Mouse (Mus musculus): ENCODE results near the gene Olfr885.

The Olfr885 gene

DNA sequence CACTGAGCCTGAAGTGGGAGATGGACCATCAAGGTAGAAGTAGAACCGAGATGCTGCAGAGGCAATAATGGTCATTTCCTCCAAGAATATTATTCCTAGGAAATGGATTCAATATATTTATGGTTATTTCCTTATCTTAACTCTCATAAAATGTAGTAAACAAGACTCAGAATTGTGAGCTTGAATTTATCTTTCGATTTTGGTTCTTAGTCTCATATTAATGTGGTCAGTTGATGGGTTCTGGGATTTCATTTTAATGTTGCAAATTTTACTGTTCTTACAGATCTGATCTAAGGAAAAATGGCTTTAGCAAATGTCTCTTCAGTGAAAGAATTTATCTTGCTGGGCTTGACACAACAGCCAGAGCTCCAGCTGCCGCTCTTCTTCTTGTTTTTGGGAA is at the start of gene Olfr885:
Gene Olfr885 (plus strand): TSS at position 301 of the 400 bp plus-strand sequence.
- no peak for DNase-seq (ENCODE audit: low read depth, low spot score)

DNA sequence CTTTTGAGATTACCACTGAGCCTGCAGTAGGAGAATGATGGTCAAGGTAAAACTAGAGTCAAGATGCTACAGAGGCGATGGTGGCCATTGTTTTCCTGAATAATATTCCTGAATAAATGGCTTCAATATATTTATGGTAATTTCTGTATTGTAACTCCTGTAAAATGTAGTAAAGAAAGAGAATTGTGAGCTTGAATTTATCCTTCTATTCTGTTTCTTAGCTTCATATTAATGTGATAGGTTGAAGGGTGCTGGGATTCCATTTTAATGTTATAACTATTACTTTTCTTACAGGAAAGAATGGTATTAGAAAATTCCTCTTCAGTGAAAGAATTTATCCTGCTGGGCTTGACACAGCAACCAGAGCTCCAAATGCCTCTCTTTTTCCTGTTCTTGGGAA is 35.6 kb upstream of the Olfr885 start, which contains the start of gene Olfr883:
Gene Olfr883 (plus strand): TSS at position 301 of the 400 bp plus-strand sequence.
- no peak for DNase-seq (ENCODE audit: low read depth, low spot score)

DNA sequence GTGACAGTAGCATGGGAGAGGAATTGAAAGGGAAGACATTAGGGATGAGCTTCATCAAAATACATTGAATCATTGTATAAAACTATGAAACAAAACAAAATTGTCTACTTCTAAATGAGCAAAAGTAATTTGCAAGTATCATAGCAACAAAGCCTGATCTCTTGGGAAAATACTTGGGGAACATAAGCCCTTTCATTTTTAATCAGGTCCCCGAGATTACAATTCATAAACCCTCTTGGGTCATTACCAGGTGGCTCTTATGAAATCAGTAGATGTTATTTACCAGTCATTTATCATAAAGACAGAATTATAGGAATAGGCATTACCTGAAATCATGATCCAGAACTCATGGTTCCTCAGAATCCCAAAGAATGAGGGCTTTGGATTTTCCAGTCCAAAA is 14.9 kb upstream of the Olfr885 start, which contains the start of gene Olfr884:
Gene Olfr884 (plus strand): TSS at position 301 of the 400 bp plus-strand sequence.
- no peak for DNase-seq (ENCODE audit: low read depth, low spot score)

DNA sequence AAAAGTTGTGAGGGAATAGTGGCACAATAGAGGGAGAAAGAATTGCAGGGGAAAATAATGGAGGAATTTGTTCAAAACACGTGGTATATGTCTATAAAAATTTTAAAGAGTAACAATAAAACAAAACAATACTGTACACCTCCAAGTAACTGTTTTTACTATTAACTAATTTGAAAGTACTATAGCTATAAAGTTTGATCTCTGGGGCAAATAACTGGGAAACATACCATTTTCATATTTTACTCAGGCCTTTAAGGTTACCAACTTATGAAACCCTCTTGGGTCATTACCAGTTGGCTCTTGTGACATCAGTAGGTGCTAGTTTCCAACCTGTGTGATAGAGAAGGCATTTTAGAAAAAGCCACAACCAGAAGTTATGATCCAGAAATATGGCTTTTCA is 22.6 kb downstream of the Olfr885 start, which contains the start of gene Olfr887:
Gene Olfr887 (plus strand): TSS at position 301 of the 400 bp plus-strand sequence.
- no peak for DNase-seq (ENCODE audit: low read depth, low spot score)

DNA sequence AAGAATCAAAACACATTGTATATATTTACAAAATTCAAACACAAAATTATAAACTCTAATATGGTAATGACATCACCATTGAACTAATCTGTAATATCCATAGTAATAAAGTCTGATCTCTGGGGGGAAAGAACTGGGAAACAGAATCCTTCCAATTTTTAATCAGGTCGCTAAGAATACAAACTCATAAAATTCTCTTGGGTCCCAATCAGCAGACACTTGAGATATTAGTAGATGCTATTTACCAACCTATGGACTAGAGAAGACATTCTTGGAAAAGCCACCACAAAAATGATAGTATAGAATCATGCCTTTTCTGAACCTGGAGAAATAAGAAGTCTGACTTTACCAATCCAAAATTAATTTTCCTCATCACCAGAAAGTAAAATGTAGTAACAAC is 46.7 kb downstream of the Olfr885 start, which contains the start of gene Olfr888:
Gene Olfr888 (plus strand): TSS at position 301 of the 400 bp plus-strand sequence.
- no peak for DNase-seq (ENCODE audit: low read depth, low spot score)
